Mouse (Mus musculus) heart, embryonic 16.5 days (tissue): Measurements from ENCODE around the gene Dixdc1. TPM values are rescaled to one million over a fixed set of nuclear protein-coding genes. Genes with fewer than 3 reads are reported as not detected.

Source experiments
- ATAC-seq: fragments of 200-750 bp; cut with Nextera tagmentation; replicated peaks from 2 replicates; pipeline ENCODE4 v1.8.0; 2017; ENCODE audit warnings: moderate number of reproducible peaks; ENCODE audit not compliant: insufficient read depth, low FRiP score; ENCODE audit errors: extremely low read depth
- H3K27ac ChIP-seq: fragments of 300-500 bp; sonication (generic); 2 replicates; pipeline ENCODE4 v1.5.1; 2014; ENCODE audit warnings: mild to moderate bottlenecking, low read length, control low read depth, moderate library complexity
- H3K27me3 ChIP-seq: fragments of 300-500 bp; sonication (generic); 2 replicates; pipeline ENCODE4 v1.6.1; 2014; ENCODE audit warnings: low read length, mixed read lengths; ENCODE audit not compliant: control insufficient read depth, insufficient read depth
- H3K36me3 ChIP-seq: fragments of 300-500 bp; sonication (generic); 2 replicates; pipeline ENCODE4 v1.6.1; 2014; ENCODE audit not compliant: control insufficient read depth, insufficient read depth
- H3K4me1 ChIP-seq: fragments of 300-500 bp; sonication (generic); 2 replicates; pipeline ENCODE4 v1.6.1; 2014; ENCODE audit warnings: low read length, mixed read lengths; ENCODE audit not compliant: control insufficient read depth, insufficient read depth
- H3K4me2 ChIP-seq: fragments of 300-500 bp; sonication (generic); 2 replicates; pipeline ENCODE4 v1.6.1; 2014; ENCODE audit warnings: low read depth, mild to moderate bottlenecking, control low read depth, low read length
- H3K4me3 ChIP-seq: fragments of 300-500 bp; sonication (generic); 2 replicates; pipeline ENCODE4 v1.5.1; 2014; ENCODE audit warnings: mild to moderate bottlenecking, control low read depth, low read length
- H3K9ac ChIP-seq: fragments of 300-500 bp; sonication (generic); 2 replicates; pipeline ENCODE4 v1.6.1; 2014; ENCODE audit warnings: low read length, control low read depth
- H3K9me3 ChIP-seq: fragments of 300-500 bp; sonication (generic); replicated peaks from 2 replicates; pipeline ENCODE4 v1.6.1; 2016; ENCODE audit warnings: low read length; ENCODE audit not compliant: control insufficient read depth
- WGBS: fragments of 180-500 bp; shearing (Covaris S2); extraction: QIAGEN DNeasy Blood & Tissue Kit; methylation state at CpG from one replicate; pipeline ENCODE4 v1.1.7; 2014; 5-methylcytosine and 5-hydroxymethylcytosine counted together
- polyA plus RNA-seq: library from polyadenylated mRNA; unstranded; fragments of >200 nt; fragmentation: Nextera tagmentation; extraction: Ambion mirVana; gene quantifications from 2 replicates; pipeline ENCODE4 v1.2.1, GENCODE M21; 2015

Gene Dixdc1
- polyA plus RNA-seq, 1 experiment from 2014 or later = 8.6 TPM

GRCm38 (mm10) chr9:50767531-50768106 is 28.3 kb upstream of the Dixdc1 start:
- Histone ChIP-seq H3K27ac (peak overlapping the region; percentile 96), H3K4me2 (peak overlapping the region; percentile 80), H3K4me1 (peaks cover 13% of the 10 kb centered on the region), H3K9ac (peak overlapping the region; percentile 72), H3K4me3 (peak overlapping the region; percentile 66), H3K36me3 (peaks cover 7% of the 10 kb centered on the region; the same call in 1 of the 2 replicates), H3K9me3 (no peaks in the 10 kb centered on the region), H3K27me3 (no peaks in the 10 kb centered on the region)
- WGBS = 5% methylated on average over 17 of the region's 17 CpGs
- ATAC-seq = peak; percentile 20

GRCm38 (mm10) chr9:50763331-50763730 is 24.0 kb upstream of the Dixdc1 start:
- no peaks in the 10 kb centered on the region for H3K27me3 ChIP-seq
- WGBS = 64% methylated on average over 1 of the region's 1 CpGs

DNA sequence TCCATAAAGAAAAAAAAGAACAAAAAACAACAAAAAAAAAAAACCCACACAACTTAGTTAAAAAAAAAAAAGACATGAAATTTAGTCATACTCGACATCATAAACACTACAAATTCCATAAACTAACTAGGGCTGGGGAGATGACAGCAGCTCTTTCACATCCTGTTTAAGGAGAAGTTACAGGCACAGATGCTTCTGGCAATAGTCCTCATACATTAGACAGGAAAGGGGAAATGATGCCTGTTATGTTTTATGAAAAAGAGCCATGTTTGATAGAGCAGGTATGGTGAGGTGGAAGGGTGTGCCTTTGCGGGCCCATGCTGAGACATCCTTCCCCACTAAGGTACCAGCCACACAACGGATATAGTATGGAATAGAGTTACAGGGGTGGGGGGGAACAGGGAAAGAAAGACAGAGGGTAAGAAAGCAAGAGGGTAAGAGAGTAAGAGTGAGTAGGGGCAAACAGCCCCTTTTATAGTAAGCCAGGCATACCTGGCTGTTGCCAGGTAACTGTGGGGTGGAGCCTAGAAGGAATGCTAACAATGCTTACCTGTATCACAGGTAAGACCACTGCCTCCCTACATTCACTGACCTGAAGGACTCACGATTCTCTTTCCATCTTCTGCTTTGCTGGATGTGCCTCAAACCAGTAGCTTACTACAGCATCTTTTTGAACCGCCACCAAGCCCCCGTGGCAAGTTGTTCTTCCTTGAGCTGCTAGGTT is 22.4 kb upstream of the Dixdc1 start:
- Histone ChIP-seq H3K27me3 (no peaks in the 10 kb centered on the region), H3K4me1 (no peaks in the 10 kb centered on the region), H3K27ac (no peak overlapping the region), H3K36me3 (peaks cover 3% of the 10 kb centered on the region), H3K9me3 (no peaks in the 10 kb centered on the region), H3K9ac (no peak overlapping the region), H3K4me3 (no peak overlapping the region), H3K4me2 (no peak overlapping the region)
- ATAC-seq = no peak
- WGBS = 60% methylated on average over 6 of the region's 6 CpGs

More at GRCm38 (mm10) chr9:50763331-50763730, 24.0 kb upstream of the Dixdc1 start:
- Histone ChIP-seq H3K4me1 (peaks cover 5% of the 10 kb centered on the region; the same call in 1 of the 2 replicates), H3K27ac (no peak overlapping the region), H3K4me2 (no peak overlapping the region), H3K4me3 (no peak overlapping the region), H3K36me3 (peaks cover 2% of the 10 kb centered on the region; the same call in 1 of the 2 replicates), H3K9ac (no peak overlapping the region), H3K9me3 (no peaks in the 10 kb centered on the region)
- no peak for ATAC-seq

- no peak overlapping the region for H3K9ac ChIP-seq
- H3K36me3 ChIP-seq = peaks cover 13% of the 10 kb centered on the region
- no peak overlapping the region for H3K4me3 ChIP-seq
- H3K27ac ChIP-seq = no peak overlapping the region
- H3K27me3 ChIP-seq = no peaks in the 10 kb centered on the region
- 58% methylated on average over 5 of the region's 5 CpGs for WGBS
- H3K4me1 ChIP-seq = peaks cover 3% of the 10 kb centered on the region; the same call in 1 of the 2 replicates
- no peak overlapping the region for H3K4me2 ChIP-seq
- no peaks in the 10 kb centered on the region for H3K9me3 ChIP-seq
- no peak for ATAC-seq
These were observed 17.4 kb upstream of the Dixdc1 start for GRCm38 (mm10) chr9:50756711-50757110.

DNA sequence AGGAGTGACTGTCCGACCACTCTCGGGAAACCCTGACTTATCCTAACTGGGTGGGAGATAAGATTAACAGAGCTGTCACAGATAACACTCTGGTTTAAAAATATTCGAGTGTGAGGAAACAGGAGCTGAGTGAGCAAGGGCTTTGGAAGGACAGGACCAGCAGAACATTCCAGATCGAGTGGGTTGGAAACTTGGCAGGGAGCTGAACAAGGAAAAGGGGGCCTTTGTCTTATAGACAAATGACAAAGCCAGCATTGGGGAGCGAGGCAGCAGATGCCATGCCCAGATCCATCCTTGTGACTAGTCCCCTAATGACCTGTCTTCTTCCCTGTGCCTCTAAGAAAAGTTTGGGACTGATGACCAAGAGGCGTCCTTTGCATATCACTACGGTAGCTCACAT is 14.6 kb upstream of the Dixdc1 start:
- peak; percentile 8; the same call in 1 of the 2 replicates for ATAC-seq
- 13% methylated on average over 7 of the region's 7 CpGs for WGBS
- H3K9ac ChIP-seq = peak overlapping the region; percentile 88
- H3K36me3 ChIP-seq = peaks cover 13% of the 10 kb centered on the region
- H3K4me1 ChIP-seq = peaks cover 8% of the 10 kb centered on the region
- H3K4me2 ChIP-seq = peak overlapping the region; percentile 73
- H3K9me3 ChIP-seq = no peaks in the 10 kb centered on the region
- H3K27ac ChIP-seq = peak overlapping the region; percentile 99
- no peaks in the 10 kb centered on the region for H3K27me3 ChIP-seq
- peak overlapping the region; percentile 69 for H3K4me3 ChIP-seq

- WGBS = 26% methylated on average over 17 of the region's 17 CpGs
- peak overlapping the region; percentile 99 for H3K27ac ChIP-seq
- peak overlapping the region; percentile 88 for H3K9ac ChIP-seq
- peak overlapping the region; percentile 69 for H3K4me3 ChIP-seq
- no peaks in the 10 kb centered on the region for H3K9me3 ChIP-seq
- peak; percentile 92 for ATAC-seq
- peaks cover 13% of the 10 kb centered on the region for H3K36me3 ChIP-seq
- peaks cover 8% of the 10 kb centered on the region for H3K4me1 ChIP-seq
- peak overlapping the region; percentile 73 for H3K4me2 ChIP-seq
- no peaks in the 10 kb centered on the region for H3K27me3 ChIP-seq
These were observed 13.7 kb upstream of the Dixdc1 start for GRCm38 (mm10) chr9:50752784-50753615.

GRCm38 (mm10) chr9:50752054-50752602 is 12.8 kb upstream of the Dixdc1 start, which contains the start of gene Hspb2:
Gene Hspb2, minus strand, starts transcription at chr9:50752354.
- ATAC-seq = peak; percentile 72
- no peaks in the 10 kb centered on the region for H3K27me3 ChIP-seq
- H3K36me3 ChIP-seq = peaks cover 13% of the 10 kb centered on the region
- H3K4me3 ChIP-seq = peak within 1 kb of the TSS; percentile 69
- H3K4me2 ChIP-seq = peak within 1 kb of the TSS; percentile 73
- 32% methylated on average over 14 of the region's 14 CpGs for WGBS
- H3K9me3 ChIP-seq = no peaks in the 10 kb centered on the region
- H3K4me1 ChIP-seq = peaks cover 12% of the 10 kb centered on the region
- peak within 1 kb of the TSS; percentile 99 for H3K27ac ChIP-seq
- H3K9ac ChIP-seq = peak within 1 kb of the TSS; percentile 88

- Histone ChIP-seq H3K27me3 (no peaks in the 10 kb centered on the region), H3K27ac (peak within 1 kb of the TSS; percentile 99), H3K4me3 (peak within 1 kb of the TSS; percentile 69), H3K4me1 (peaks cover 19% of the 10 kb centered on the region), H3K9ac (peak within 1 kb of the TSS; percentile 72), H3K4me2 (peak within 1 kb of the TSS; percentile 73), H3K9me3 (no peaks in the 10 kb centered on the region), H3K36me3 (peaks cover 9% of the 10 kb centered on the region)
- 30% methylated on average over 22 of the region's 22 CpGs for WGBS
- ATAC-seq = no peak
These were observed 12.0 kb upstream of the Dixdc1 start, which contains the start of gene Cryab for GRCm38 (mm10) chr9:50751323-50751722. Gene Cryab, plus strand, starts transcription at chr9:50751325.
